Mouse (Mus musculus): Measurements from ENCODE around the gene Ncoa1. TPM values are rescaled to one million over a fixed set of nuclear protein-coding genes. Genes with fewer than 3 reads are reported as not detected.

Gene Ncoa1
- polyA plus RNA-seq, 1 experiment from 2014 or later, result 5.6 TPM

- Histone ChIP-seq H3K4me1 (ENCODE audit: control insufficient read depth, insufficient read depth, low read length) (no peaks in the 10 kb centered on the region), H3K9me3 (replicated peaks; ENCODE audit: control insufficient read depth, low read length) (no peaks in the 10 kb centered on the region), H3K9ac (ENCODE audit: low read length) (no peak overlapping the region), H3K27ac (ENCODE audit: low read length) (no peak overlapping the region), H3K4me3 (replicated peaks; ENCODE audit: low read length) (no peak overlapping the region), H3K4me2 (ENCODE audit: low read depth, low read length) (no peak overlapping the region), H3K27me3 (ENCODE audit: control insufficient read depth, insufficient read depth, low read length) (no peaks in the 10 kb centered on the region), H3K36me3 (ENCODE audit: control insufficient read depth, insufficient read depth, low read length) (no peaks in the 10 kb centered on the region)
- no peak for ATAC-seq (ENCODE audit: insufficient read depth, low FRiP score)
- 75% methylated on average over 5 of the region's 5 CpGs for WGBS
Observed at GRCm38 (mm10) chr12:4431978-4432377, 45.0 kb downstream of the Ncoa1 start.

- no peaks in the 10 kb centered on the region for H3K27me3 ChIP-seq (ENCODE audit: control insufficient read depth, insufficient read depth, low read length)
- WGBS, result 66% methylated on average over 3 of the region's 3 CpGs
- no peak for ATAC-seq (ENCODE audit: insufficient read depth, low FRiP score)
- no peak overlapping the region for H3K4me3 ChIP-seq (replicated peaks; ENCODE audit: low read length)
- H3K9me3 ChIP-seq (replicated peaks; ENCODE audit: control insufficient read depth, low read length), result no peaks in the 10 kb centered on the region
- no peak overlapping the region for H3K4me2 ChIP-seq (ENCODE audit: low read depth, low read length)
- H3K27ac ChIP-seq (ENCODE audit: low read length), result no peak overlapping the region
- H3K36me3 ChIP-seq (ENCODE audit: control insufficient read depth, insufficient read depth, low read length), result no peaks in the 10 kb centered on the region
- no peaks in the 10 kb centered on the region for H3K4me1 ChIP-seq (ENCODE audit: control insufficient read depth, insufficient read depth, low read length)
- H3K9ac ChIP-seq (ENCODE audit: low read length), result no peak overlapping the region
Observed at GRCm38 (mm10) chr12:4430061-4430825, 46.7 kb downstream of the Ncoa1 start.

- no peaks in the 10 kb centered on the region for H3K36me3 ChIP-seq (ENCODE audit: control insufficient read depth, insufficient read depth, low read length)
- H3K27ac ChIP-seq (ENCODE audit: low read length), result no peak overlapping the region
- ATAC-seq (ENCODE audit: insufficient read depth, low FRiP score), result no peak
- 78% methylated on average over 4 of the region's 4 CpGs for WGBS
- H3K9ac ChIP-seq (ENCODE audit: low read length), result no peak overlapping the region
- H3K4me2 ChIP-seq (ENCODE audit: low read depth, low read length), result no peak overlapping the region
- no peak overlapping the region for H3K4me3 ChIP-seq (replicated peaks; ENCODE audit: low read length)
- H3K4me1 ChIP-seq (ENCODE audit: control insufficient read depth, insufficient read depth, low read length), result no peaks in the 10 kb centered on the region
- H3K27me3 ChIP-seq (ENCODE audit: control insufficient read depth, insufficient read depth, low read length), result no peaks in the 10 kb centered on the region
- H3K9me3 ChIP-seq (replicated peaks; ENCODE audit: control insufficient read depth, low read length), result no peaks in the 10 kb centered on the region
Observed at GRCm38 (mm10) chr12:4418824-4419223, 58.2 kb downstream of the Ncoa1 start.

GRCm38 (mm10) chr12:4417626-4418263, 59.2 kb downstream of the Ncoa1 start:
- H3K27me3 ChIP-seq (ENCODE audit: control insufficient read depth, insufficient read depth, low read length), result no peaks in the 10 kb centered on the region
- H3K4me2 ChIP-seq (ENCODE audit: low read depth, low read length), result no peak overlapping the region
- no peaks in the 10 kb centered on the region for H3K4me1 ChIP-seq (ENCODE audit: control insufficient read depth, insufficient read depth, low read length)
- no peaks in the 10 kb centered on the region for H3K36me3 ChIP-seq (ENCODE audit: control insufficient read depth, insufficient read depth, low read length)
- no peak for ATAC-seq (ENCODE audit: insufficient read depth, low FRiP score)
- no peak overlapping the region for H3K27ac ChIP-seq (ENCODE audit: low read length)
- WGBS, result 89% methylated on average over 3 of the region's 3 CpGs
- H3K9me3 ChIP-seq (replicated peaks; ENCODE audit: control insufficient read depth, low read length), result no peaks in the 10 kb centered on the region
- H3K9ac ChIP-seq (ENCODE audit: low read length), result no peak overlapping the region
- no peak overlapping the region for H3K4me3 ChIP-seq (replicated peaks; ENCODE audit: low read length)

- Histone ChIP-seq H3K27ac (ENCODE audit: low read length) (no peak overlapping the region), H3K4me2 (ENCODE audit: low read depth, low read length) (no peak overlapping the region)
- no peak for ATAC-seq (ENCODE audit: insufficient read depth, low FRiP score)
Observed at GRCm38 (mm10) chr12:4407085-4407484, 69.9 kb downstream of the Ncoa1 start.

GRCm38 (mm10) chr12:4406155-4406554, 70.8 kb downstream of the Ncoa1 start:
- ATAC-seq (ENCODE audit: insufficient read depth, low FRiP score), result no peak
- H3K9ac ChIP-seq (ENCODE audit: low read length), result no peak overlapping the region
- WGBS, result 76% methylated on average over 3 of the region's 3 CpGs

More at GRCm38 (mm10) chr12:4407085-4407484, 69.9 kb downstream of the Ncoa1 start:
- Histone ChIP-seq H3K9ac (ENCODE audit: low read length) (no peak overlapping the region), H3K36me3 (ENCODE audit: control insufficient read depth, insufficient read depth, low read length) (no peaks in the 10 kb centered on the region), H3K4me3 (replicated peaks; ENCODE audit: low read length) (no peak overlapping the region), H3K4me1 (ENCODE audit: control insufficient read depth, insufficient read depth, low read length) (no peaks in the 10 kb centered on the region), H3K27me3 (ENCODE audit: control insufficient read depth, insufficient read depth, low read length) (no peaks in the 10 kb centered on the region), H3K9me3 (replicated peaks; ENCODE audit: control insufficient read depth, low read length) (no peaks in the 10 kb centered on the region)
- WGBS, result 67% methylated on average over 2 of the region's 2 CpGs

GRCm38 (mm10) chr12:4403206-4403605, 73.8 kb downstream of the Ncoa1 start:
- Histone ChIP-seq H3K4me2 (ENCODE audit: low read depth, low read length) (no peak overlapping the region), H3K9me3 (replicated peaks; ENCODE audit: control insufficient read depth, low read length) (no peaks in the 10 kb centered on the region), H3K9ac (ENCODE audit: low read length) (no peak overlapping the region), H3K4me3 (replicated peaks; ENCODE audit: low read length) (no peak overlapping the region), H3K4me1 (ENCODE audit: control insufficient read depth, insufficient read depth, low read length) (no peaks in the 10 kb centered on the region), H3K27ac (ENCODE audit: low read length) (no peak overlapping the region), H3K36me3 (ENCODE audit: control insufficient read depth, insufficient read depth, low read length) (no peaks in the 10 kb centered on the region), H3K27me3 (ENCODE audit: control insufficient read depth, insufficient read depth, low read length) (no peaks in the 10 kb centered on the region)
- ATAC-seq (ENCODE audit: insufficient read depth, low FRiP score), result no peak
- WGBS, result 72% methylated on average over 4 of the region's 4 CpGs

More at GRCm38 (mm10) chr12:4406155-4406554, 70.8 kb downstream of the Ncoa1 start:
- Histone ChIP-seq H3K27me3 (ENCODE audit: control insufficient read depth, insufficient read depth, low read length) (no peaks in the 10 kb centered on the region), H3K9me3 (replicated peaks; ENCODE audit: control insufficient read depth, low read length) (no peaks in the 10 kb centered on the region), H3K4me2 (ENCODE audit: low read depth, low read length) (no peak overlapping the region), H3K4me1 (ENCODE audit: control insufficient read depth, insufficient read depth, low read length) (no peaks in the 10 kb centered on the region), H3K36me3 (ENCODE audit: control insufficient read depth, insufficient read depth, low read length) (no peaks in the 10 kb centered on the region), H3K27ac (ENCODE audit: low read length) (no peak overlapping the region), H3K4me3 (replicated peaks; ENCODE audit: low read length) (no peak overlapping the region)

- H3K4me1 ChIP-seq (ENCODE audit: control insufficient read depth, insufficient read depth, low read length), result no peaks in the 10 kb centered on the region
- ATAC-seq (ENCODE audit: insufficient read depth, low FRiP score), result no peak
- no peaks in the 10 kb centered on the region for H3K27me3 ChIP-seq (ENCODE audit: control insufficient read depth, insufficient read depth, low read length)
- H3K36me3 ChIP-seq (ENCODE audit: control insufficient read depth, insufficient read depth, low read length), result no peaks in the 10 kb centered on the region
- no peak overlapping the region for H3K4me3 ChIP-seq (replicated peaks; ENCODE audit: low read length)
- H3K4me2 ChIP-seq (ENCODE audit: low read depth, low read length), result no peak overlapping the region
- H3K27ac ChIP-seq (ENCODE audit: low read length), result no peak overlapping the region
- H3K9me3 ChIP-seq (replicated peaks; ENCODE audit: control insufficient read depth, low read length), result no peaks in the 10 kb centered on the region
- 84% methylated on average over 7 of the region's 7 CpGs for WGBS
- no peak overlapping the region for H3K9ac ChIP-seq (ENCODE audit: low read length)
Observed at GRCm38 (mm10) chr12:4396221-4396620, 80.8 kb downstream of the Ncoa1 start.

- no peaks in the 10 kb centered on the region for H3K27me3 ChIP-seq (ENCODE audit: control insufficient read depth, insufficient read depth, low read length)
- H3K9me3 ChIP-seq (replicated peaks; ENCODE audit: control insufficient read depth, low read length), result no peaks in the 10 kb centered on the region
- H3K4me1 ChIP-seq (ENCODE audit: control insufficient read depth, insufficient read depth, low read length), result no peaks in the 10 kb centered on the region
- H3K9ac ChIP-seq (ENCODE audit: low read length), result no peak overlapping the region
- ATAC-seq (ENCODE audit: insufficient read depth, low FRiP score), result no peak
- H3K4me2 ChIP-seq (ENCODE audit: low read depth, low read length), result no peak overlapping the region
- WGBS, result 59% methylated on average over 2 of the region's 2 CpGs
- H3K27ac ChIP-seq (ENCODE audit: low read length), result no peak overlapping the region
- no peak overlapping the region for H3K4me3 ChIP-seq (replicated peaks; ENCODE audit: low read length)
- no peaks in the 10 kb centered on the region for H3K36me3 ChIP-seq (ENCODE audit: control insufficient read depth, insufficient read depth, low read length)
Observed at GRCm38 (mm10) chr12:4392590-4392989, 84.4 kb downstream of the Ncoa1 start.
